Mouse (Mus musculus): ENCODE data around the gene Proz.
A peak's percentile ranks its signal among the peaks of the same experiment; 100 is the strongest.

The Proz gene

GRCm38 (mm10) chr8:13107990-13108638 is 47.4 kb downstream of the Proz start:
- peak; percentile 58 for DNase-seq (ENCODE audit: low spot score)

DNA sequence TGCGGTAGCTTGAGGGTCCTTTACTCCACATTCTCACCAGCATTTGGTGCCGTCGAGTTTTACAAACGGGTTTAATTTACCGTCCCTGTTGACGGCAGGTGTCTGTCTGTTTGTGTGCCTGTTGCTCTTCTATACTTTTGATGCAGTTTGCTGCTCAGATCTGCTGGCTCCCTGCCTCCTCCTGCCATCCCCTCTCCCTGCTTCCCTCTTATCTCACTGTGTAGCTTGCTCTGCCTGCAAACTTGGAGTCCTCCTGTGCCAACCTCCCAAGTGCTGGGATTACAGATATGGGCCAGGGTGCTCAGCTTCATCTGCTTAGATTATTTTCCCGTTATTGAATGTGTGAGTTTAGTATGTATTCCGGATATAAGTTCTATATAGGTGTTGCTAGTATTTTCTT is 48.3 kb downstream of the Proz start:
- DNase-seq (ENCODE audit: low spot score) = peak; percentile 62

GRCm38 (mm10) chr8:13109416-13109960 is 48.8 kb downstream of the Proz start:
- DNase-seq (ENCODE audit: low spot score) = no peak

DNA sequence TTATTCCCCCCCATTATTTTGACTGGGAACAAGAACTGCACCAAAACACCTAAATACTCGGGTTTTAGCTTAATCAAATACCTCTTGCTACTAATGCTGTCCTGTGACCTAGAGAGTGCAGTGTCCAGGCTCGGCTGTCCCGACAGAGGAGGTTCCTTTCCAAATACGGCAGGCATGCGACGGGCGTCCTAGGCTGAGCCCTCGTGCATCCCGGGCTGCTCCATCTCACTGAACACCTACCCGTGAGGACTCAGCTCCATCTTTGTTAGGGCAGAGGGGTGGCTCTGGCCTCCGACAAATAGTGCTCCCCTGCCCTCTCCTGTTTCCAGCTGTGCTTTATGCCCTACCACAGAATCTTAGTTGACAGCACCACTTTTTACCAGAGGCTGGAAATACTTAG is 51.2 kb downstream of the Proz start:
- no peak for DNase-seq (ENCODE audit: low spot score)

GRCm38 (mm10) chr8:13113232-13113631 is 52.5 kb downstream of the Proz start:
- no peak for DNase-seq (ENCODE audit: low spot score)

DNA sequence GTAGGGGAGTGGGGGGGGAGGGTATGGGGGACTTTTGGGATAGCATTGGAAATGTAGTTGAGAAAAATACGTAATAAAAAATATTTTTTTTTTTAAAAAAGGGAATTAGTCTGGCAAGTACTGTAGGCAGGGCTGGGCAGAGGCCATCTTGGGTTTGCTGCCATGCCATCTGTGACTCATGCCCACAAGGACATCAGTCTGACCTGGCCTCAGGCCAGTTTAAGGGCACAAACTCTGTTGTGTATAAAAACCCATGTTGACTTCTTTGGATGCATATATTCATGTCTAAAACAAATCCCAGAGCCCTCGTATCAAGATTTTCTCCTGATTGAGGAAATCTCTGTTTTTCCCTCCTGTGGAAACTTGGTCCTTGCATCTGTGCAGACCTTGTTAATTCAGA is 56.4 kb downstream of the Proz start:
- DNase-seq (ENCODE audit: low spot score) = no peak

DNA sequence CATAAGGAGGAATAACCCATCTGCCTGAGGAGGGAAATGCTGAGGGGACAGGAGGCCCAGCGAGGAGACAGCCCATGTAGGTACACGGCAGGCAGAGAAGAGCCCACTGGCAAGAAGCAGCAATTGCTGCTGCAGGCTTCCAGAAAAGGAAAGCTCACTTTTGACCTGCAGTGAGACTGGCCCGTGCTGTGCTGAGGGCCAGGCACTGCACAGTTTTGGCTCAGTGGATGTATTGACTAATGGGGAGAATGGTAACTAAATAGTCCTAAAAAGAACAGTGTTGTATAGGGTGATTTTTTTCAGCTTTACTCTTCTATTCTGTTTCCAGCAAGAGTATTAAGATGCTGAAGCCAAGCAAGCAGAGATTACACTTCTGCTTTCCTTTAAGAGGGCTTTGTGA is 57.8 kb downstream of the Proz start:
- no peak for DNase-seq (ENCODE audit: low spot score)

- no peak for DNase-seq (ENCODE audit: low spot score)
Observed at GRCm38 (mm10) chr8:13120882-13121665, 60.4 kb downstream of the Proz start.

GRCm38 (mm10) chr8:13122887-13123421 is 62.2 kb downstream of the Proz start:
- no peak for DNase-seq (ENCODE audit: low spot score)

DNA sequence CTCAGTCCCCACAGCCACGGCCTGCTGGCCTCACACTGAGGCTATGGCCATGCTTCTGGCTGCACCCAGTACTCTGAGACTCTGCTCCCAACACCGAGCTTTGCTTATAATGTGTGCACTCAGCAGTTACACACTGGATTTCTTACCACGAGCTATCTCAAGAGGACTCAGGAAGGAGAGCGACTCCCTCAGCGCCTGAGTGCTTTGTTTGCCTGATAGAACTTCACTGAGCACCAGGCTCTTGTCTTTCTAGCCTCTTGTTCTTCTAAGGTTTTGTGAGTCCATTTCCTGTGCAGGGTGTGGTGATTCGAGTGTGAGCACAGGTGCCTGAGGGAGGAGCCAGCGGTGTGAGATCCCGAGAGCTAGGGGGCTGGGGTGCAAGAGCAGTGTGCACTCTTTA is 64.2 kb downstream of the Proz start:
- no peak for DNase-seq (ENCODE audit: low spot score)
